Mouse (Mus musculus) naive thymus-derived CD4-positive, alpha-beta T cell, adult 2 months (primary cell): ENCODE measurements around the gene Atxn2l.

Source experiments
- DNase-seq: peaks from one replicate; pipeline ENCODE4 v3.0.0-alpha.2; 2011; ENCODE audit warnings: low read depth

Gene Atxn2l

DNA sequence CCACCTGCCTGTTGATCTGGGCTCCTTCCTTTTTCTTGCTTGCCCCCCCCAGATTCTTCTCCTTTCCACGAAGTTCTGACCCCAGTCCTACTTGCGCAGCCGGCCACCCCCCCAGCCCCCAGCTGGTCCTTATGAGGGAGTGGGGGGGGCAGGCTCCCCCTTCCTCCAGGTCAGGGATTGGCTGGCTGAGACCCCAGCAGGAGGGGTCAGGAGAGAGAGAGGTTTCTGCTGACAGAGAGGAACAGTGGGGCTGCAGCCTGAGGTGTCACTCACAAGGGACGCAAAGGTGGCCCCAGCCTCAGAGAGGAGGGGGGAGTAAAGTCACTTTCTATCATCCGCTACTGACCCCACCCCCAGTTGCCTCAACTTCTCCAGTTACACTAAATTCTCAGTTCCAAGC is 40.2 kb downstream of the Atxn2l start, which contains the start of gene Atp2a1:
Gene Atp2a1, minus strand, starts transcription at position 105 of the 400 bp plus-strand sequence.
- DNase-seq = no peak

DNA sequence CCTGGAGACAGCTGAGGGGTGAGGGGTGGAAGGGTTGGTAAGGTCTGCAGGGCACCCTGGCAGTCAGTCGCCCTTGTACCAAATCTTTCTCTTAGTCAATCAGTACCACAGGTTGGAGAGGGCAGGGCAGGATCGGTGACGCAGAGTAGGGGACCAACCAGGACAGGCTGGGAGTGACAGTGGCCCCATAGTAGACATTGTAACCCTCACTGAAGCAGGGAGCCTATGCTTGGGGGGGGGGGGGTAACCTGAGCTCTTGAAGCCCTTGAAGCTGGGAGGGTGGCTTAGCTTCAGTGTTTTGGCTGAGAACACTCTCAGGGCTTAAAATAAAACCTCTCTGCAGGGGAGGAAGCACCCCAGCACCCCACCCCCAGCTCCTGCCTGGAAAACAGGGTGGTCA is 41.6 kb downstream of the Atxn2l start:
- DNase-seq = no peak

DNA sequence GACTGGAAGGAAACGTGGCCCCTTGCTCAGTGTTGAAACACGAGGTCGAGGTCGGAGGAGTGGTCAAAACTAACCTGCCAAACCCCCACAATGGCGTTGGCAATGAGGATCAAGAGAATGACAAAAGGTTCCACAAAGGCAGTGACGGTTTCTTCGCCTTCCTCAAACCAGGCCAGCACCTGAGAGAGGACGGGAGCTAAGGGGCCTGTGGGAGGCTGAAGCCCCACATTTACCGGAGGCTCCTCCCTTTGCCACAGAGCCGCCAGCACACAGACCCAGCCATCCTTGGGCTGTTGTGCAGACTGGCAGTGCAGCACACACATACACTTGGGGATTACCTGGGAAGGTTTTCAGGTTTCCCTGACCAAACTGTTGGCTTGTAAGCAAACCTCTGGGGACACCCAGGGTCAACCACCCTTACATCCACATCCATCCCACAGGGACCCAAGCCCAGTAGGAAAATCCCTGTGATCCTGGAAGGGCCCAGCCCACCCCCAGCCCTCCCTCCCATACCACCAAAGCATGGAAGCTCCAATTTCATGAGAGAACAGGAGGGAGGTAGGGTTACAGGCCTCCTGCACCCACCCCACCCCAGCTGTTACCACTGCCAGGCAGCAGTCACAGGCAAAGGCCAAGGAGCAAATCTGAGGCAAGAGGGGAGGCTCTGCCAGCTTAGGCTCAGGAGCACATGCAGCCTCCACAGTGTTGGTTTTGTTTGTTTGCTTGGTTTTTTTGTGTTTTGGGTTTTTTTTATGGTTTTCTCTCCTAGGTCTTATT is 42.4 kb downstream of the Atxn2l start:
- no peak for DNase-seq

DNA sequence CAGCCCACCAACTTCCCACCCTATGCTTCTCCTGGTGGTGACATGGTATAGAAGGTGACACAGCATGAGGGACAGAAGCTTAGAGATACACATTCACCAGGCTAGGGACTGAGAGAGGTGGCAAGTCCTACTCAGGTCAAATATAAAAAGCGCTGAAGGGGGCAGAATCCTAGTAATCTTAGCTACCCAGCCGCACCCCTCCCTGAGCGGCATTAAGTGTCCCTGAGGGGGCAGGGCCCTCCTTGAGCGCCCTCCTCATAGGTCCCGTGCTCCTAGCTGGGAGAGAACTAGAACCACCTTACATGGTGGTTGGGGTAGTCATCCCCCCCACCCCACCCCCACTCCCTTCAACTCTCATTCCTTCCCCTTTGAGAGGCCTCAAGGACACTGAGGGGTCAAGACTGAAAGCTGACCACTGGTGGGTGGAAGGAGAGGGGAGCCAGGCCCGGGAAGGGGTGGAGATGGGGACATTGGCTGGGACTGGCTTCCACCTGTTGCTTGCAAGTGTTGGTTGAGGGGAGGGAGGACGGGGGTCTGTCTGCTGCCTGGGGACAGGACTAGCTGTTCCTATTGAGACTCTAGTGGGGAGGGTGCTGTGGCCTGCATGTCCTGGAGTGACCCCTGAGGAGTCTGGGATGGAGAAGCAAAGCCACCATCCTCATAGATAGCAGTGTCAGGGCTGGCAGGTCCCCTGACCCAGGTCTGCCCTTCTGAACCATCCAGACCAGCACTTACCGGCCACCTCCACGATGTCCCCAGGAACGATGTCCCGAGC is 44.2 kb downstream of the Atxn2l start:
- no peak for DNase-seq

DNA sequence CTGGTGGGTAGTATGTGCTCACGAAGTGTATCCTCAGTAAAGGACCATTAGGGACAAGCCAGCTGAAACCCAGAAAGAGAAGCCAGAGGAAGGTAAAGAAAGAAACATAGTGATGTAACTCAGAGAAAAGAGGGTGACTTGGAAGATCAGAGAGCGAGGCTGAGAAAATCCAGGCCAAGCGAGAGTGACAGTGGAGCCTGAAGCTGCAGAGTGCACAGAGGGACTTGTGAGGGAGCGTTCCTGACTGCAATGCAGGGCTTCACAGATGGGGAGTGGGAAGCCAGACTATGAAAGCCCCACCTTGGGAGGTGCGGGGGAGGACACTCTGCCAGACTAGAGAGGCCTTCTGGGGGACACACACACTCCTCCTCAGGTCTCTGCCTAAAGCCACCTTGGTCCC is 45.0 kb downstream of the Atxn2l start:
- no peak for DNase-seq

DNA sequence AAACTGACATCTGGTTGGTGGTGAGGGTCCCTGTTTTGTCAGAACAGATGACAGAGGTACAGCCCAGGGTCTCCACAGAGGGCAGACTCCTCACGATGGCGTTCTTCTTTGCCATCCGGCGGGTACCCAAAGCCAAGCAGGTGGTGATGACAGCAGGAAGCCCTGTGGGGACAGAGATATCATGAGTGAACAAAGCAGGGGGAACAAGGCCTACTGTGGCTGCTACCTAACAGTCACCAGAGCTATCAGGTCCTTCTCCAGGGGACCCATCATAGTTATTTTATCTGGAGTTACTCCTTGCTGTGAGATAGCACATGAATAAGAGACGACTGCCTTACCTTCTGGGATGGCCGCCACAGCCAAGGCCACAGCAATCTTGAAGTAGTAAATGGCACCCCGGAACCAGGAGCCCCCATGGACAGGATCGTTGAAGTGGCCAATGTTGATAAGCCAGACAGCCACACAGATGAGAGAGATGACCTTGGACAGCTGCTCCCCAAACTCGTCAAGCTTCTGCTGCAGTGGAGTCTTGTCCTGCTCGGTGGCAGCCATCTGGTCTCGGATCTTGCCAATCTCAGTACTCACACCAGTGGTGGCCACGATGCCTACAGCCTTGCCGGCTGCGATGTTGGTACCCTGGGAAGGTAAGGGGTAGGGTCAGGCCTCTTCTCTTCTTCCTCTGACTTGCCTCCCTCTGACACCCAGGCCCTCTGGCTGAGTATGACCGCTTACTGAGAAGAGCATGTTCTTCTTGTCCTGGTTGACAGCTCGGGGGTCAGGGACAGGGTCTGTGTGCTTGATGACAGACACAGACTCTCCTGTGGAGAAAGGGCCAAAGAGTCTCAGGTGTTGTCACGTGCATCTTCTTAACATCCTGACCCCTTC is 46.6 kb downstream of the Atxn2l start:
- DNase-seq = no peak

DNA sequence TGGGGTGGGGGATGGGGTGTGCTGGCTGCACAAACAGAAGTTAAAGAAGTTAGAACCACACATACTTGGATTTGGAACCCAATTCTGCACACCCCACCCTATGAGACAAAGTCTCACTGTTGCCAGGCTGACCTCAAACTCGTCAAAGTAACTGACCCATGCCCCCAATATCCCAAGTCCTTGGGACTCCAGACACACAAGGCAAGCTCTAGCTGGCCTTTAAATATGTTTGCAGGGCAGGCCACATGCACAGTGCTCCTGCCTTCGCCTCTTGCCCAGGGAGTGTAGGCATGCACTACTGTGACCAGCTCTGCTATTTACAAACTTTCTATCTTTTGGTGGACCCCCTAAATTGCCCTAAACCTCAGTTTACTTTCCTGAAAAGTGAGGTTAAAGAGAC is 48.0 kb downstream of the Atxn2l start:
- no peak for DNase-seq

DNA sequence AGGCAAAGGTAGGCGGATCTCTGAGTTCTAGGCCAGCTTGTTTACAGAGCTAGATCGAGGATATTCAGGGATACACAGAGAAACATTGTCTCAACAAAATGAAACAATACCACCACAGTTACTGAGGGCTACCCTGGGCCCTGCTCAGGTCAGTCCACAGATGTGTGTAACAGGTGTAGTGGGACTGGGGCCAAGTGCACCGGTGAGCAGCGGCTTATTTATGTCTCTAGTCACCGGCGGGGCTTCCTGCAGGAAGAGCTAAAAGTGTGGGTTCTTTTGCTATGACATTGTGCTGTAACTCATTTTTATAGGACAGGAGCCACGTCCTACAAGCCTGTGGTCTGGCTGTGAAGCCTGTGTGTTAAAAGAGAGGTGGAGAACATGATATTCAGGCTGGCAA is 49.4 kb downstream of the Atxn2l start:
- no peak for DNase-seq

DNA sequence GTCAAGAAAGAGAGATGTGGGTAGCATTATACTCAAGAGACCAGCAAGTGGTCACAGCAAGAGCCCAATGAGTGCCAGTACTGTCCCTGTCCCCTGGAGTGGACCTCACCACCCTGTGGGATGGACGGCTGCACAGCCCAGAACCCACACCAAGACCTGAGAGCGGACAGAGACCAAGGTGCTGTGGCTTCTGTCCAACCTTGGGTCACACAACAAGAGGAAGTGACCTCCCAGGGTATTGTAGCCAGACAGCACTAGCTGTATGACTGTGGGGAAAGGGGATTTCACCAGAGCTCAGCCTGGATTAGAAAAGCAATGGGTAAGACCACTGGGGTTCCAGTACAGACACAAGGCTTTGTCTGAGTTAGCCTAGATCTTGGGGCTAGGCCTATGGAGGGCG is 51.0 kb downstream of the Atxn2l start:
- DNase-seq = no peak

DNA sequence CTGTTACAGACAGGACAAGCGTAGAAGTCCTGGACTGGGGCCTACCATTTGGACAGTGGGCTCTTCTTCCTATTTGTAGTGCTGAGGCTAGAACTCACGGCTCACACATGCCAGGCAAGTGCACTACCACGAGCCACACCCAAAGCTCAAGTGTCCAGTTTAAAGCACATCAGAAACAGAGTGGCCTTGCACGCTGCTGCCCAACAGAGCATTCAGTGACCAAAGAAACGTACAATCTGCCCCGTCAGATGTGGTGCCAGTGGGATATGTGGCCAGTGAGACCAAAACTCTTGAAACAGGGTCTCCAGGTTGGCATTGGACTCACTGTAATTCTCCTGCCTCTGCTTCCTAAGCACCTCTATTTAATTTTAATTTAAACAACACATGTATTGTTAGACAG is 52.6 kb downstream of the Atxn2l start:
- no peak for DNase-seq

DNA sequence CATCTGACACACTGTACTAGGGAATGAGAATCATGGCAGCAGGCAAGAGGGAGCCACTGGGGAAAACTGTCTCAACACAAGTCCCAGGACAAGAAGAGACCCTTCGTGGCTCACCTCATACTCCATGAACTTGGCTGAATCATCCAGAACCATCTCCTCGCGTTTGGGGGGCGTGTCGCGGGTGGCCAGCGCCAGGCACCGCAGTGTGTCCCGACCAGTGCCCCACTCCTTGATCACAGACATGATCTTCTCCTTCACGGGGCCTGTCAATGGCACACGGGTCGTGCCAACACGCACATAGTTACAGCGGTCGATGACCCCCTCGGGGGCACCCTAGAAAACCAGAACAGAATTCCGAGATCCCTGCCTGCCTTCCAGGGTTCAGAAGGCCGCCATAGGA is 53.2 kb downstream of the Atxn2l start:
- no peak for DNase-seq

DNA sequence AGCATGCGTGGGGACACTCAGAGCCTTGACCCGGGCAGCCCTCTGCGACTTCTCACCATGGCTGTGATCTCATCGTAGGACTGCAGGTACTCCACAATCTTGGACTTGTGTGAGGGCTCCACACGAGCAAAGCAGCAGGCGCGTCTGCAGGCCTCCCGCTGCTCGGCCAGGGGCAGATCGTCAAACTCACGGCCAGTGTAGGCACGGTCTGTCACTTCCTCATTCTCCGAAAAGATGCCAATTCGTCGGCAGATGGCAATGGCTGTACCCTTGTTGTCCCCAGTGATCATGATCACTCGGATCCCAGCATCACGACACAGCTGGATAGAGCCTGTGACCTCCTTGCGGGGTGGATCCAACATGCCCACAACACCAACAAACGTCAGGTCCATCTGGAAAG is 54.8 kb downstream of the Atxn2l start:
- no peak for DNase-seq

DNA sequence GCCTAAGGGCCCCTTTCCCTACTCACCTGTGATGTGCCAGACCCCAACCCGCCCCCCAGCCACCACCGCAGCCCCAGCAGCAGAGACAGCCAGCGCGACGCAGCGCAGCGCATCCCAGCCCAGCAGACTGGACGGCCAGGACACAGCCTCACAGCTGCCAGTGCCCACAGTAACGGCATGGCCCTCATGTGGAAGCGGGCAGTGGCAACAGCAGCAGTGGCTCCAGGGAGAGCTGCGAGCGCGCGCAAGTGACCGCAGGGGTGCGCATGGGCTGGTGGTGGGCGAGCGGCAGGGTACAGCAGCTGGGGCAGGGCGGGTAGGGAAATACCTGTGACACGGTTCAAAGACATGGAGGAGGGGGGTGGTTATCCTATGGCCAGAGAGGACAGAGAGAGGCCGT is 57.0 kb downstream of the Atxn2l start:
- DNase-seq = no peak

DNA sequence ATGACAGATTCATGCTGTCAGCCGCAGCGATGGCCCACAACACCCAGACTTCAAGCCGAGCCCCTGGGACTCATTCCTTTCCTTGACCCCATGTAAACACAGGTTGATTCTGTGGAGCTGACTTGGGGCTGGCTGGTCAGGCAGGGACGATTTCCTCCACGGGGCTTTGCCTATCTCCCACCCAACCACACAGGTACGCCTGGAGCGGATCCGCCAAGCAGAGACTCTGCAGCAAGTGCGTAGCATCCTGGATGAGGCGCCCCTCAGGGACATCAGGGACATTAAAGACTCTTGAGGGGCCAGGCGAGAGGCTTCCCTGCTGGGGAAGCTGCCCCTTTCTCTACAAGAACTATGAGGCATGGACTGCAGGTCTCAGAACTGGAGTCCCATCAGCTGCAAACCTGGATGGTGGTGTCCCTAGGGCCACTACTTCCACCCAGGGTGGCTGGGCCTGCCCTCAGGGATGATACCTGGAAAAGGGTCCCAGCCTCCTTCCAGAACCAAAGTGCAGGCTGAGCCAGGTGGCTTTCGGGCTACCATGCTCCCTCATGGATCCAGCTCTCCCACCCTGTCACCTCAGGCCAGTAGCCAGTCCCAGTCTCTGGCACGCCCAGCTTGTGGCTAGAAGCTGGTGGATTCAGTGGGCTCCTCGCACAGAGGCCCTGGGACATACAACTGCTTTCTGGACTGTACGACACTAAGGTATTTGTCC is 58.0 kb downstream of the Atxn2l start:
- DNase-seq = no peak

DNA sequence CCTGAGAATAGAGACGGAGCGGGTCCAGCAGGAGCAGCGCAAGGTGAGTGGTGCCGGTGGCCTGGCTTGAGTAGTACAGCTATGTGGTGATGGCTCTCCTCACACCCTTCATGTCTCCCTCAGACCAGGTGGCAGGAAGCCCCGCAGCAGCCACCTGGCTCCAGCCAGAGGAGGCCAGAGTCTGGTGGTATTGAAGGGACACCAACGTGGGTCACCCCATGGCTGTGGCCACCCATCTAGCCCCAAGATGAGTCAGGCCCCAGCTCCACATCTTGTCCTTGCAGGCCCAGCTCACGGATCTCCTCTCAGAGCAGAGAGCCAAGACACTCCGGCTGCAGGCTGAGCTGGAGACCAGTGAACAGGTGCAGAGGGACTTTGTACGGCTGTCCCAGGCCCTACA is 58.7 kb downstream of the Atxn2l start:
- no peak for DNase-seq

DNA sequence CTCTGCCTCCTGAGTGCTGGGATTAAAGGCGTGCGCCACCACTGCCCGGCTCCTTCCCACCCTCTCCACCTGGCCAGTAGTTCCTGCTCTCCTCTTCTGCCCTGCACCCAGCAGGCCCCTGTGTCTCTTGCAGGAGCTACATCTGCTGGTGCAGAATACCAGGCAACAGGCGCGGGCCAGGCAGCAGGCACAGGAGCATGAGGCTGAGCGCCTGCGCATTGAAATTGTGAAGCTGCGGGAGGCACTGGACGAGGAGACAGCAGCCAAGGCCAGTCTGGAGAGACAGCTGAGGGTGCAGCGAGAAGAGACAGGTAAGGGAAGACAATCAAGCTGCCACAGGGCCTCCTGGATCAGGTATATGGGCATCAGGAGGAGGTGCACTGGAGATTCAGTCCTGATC is 59.2 kb downstream of the Atxn2l start:
- DNase-seq = no peak
